Mouse (Mus musculus) brain, embryonic 14.5 days (tissue): ENCODE data around the gene Rpe65.

Experiments
- CTCF ChIP-seq: fragments of 200-500 bp; IDR thresholded peaks from 2 replicates; pipeline ENCODE4 v1.5.1; 2012; ENCODE audit warnings: inconsistent platforms, mild to moderate bottlenecking, moderate library complexity, borderline replicate concordance; ENCODE audit not compliant: insufficient read depth, insufficient read length; ENCODE audit errors: extremely low read depth
- POLR2A ChIP-seq: fragments of 200-500 bp; IDR thresholded peaks from 2 replicates; pipeline ENCODE4 v1.6.1; 2012; ENCODE audit warnings: mild to moderate bottlenecking, inconsistent platforms, borderline replicate concordance; ENCODE audit not compliant: poor library complexity, insufficient read depth, insufficient read length, severe bottlenecking; ENCODE audit errors: extremely low read depth

DNA sequence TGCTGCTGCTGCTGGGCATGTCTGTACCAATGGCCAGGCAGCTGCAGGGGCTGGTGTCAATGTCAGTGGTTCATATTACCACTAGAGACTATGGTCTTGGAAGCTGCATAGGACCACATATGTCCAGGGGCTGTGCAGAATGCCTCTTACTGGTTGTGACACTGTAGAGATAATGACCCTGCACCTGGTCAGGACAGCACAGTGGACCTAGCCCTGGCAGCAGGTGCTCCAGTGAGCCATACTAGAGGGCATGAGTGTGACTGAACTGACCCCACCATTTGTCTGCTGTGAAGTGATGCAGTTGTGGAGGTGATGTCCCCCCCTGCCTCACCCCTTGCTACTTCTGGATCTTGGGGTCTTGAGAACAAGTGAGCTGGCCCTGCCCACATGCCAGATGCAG is 48.8 kb upstream of the Rpe65 start:
- TF ChIP-seq CTCF (no peak), POLR2A (no peak)
